Mouse (Mus musculus) heart, embryonic 16.5 days (tissue): ENCODE measurements around the gene Olfr559. TPM values are rescaled to one million over a fixed set of nuclear protein-coding genes. Genes with fewer than 3 reads are reported as not detected.

Experiments used
- ATAC-seq: fragments of 200-750 bp; cut with Nextera tagmentation; replicated peaks from 2 replicates; pipeline ENCODE4 v1.8.0; 2017; ENCODE audit warnings: moderate number of reproducible peaks; ENCODE audit not compliant: insufficient read depth, low FRiP score; ENCODE audit errors: extremely low read depth
- H3K27ac ChIP-seq: fragments of 300-500 bp; sonication (generic); 2 replicates; pipeline ENCODE4 v1.5.1; 2014; ENCODE audit warnings: mild to moderate bottlenecking, low read length, control low read depth, moderate library complexity
- H3K27me3 ChIP-seq: fragments of 300-500 bp; sonication (generic); 2 replicates; pipeline ENCODE4 v1.6.1; 2014; ENCODE audit warnings: low read length, mixed read lengths; ENCODE audit not compliant: control insufficient read depth, insufficient read depth
- H3K36me3 ChIP-seq: fragments of 300-500 bp; sonication (generic); 2 replicates; pipeline ENCODE4 v1.6.1; 2014; ENCODE audit not compliant: control insufficient read depth, insufficient read depth
- H3K4me1 ChIP-seq: fragments of 300-500 bp; sonication (generic); 2 replicates; pipeline ENCODE4 v1.6.1; 2014; ENCODE audit warnings: low read length, mixed read lengths; ENCODE audit not compliant: control insufficient read depth, insufficient read depth
- H3K4me2 ChIP-seq: fragments of 300-500 bp; sonication (generic); 2 replicates; pipeline ENCODE4 v1.6.1; 2014; ENCODE audit warnings: low read depth, mild to moderate bottlenecking, control low read depth, low read length
- H3K4me3 ChIP-seq: fragments of 300-500 bp; sonication (generic); 2 replicates; pipeline ENCODE4 v1.5.1; 2014; ENCODE audit warnings: mild to moderate bottlenecking, control low read depth, low read length
- H3K9ac ChIP-seq: fragments of 300-500 bp; sonication (generic); 2 replicates; pipeline ENCODE4 v1.6.1; 2014; ENCODE audit warnings: low read length, control low read depth
- H3K9me3 ChIP-seq: fragments of 300-500 bp; sonication (generic); replicated peaks from 2 replicates; pipeline ENCODE4 v1.6.1; 2016; ENCODE audit warnings: low read length; ENCODE audit not compliant: control insufficient read depth
- WGBS: fragments of 180-500 bp; shearing (Covaris S2); extraction: QIAGEN DNeasy Blood & Tissue Kit; methylation state at CpG from one replicate; pipeline ENCODE4 v1.1.7; 2014; 5-methylcytosine and 5-hydroxymethylcytosine counted together
- polyA plus RNA-seq: library from polyadenylated mRNA; unstranded; fragments of >200 nt; fragmentation: Nextera tagmentation; extraction: Ambion mirVana; gene quantifications from 2 replicates; pipeline ENCODE4 v1.2.1, GENCODE M21; 2015

Gene Olfr559
- not detected in 2 replicates for polyA plus RNA-seq

DNA sequence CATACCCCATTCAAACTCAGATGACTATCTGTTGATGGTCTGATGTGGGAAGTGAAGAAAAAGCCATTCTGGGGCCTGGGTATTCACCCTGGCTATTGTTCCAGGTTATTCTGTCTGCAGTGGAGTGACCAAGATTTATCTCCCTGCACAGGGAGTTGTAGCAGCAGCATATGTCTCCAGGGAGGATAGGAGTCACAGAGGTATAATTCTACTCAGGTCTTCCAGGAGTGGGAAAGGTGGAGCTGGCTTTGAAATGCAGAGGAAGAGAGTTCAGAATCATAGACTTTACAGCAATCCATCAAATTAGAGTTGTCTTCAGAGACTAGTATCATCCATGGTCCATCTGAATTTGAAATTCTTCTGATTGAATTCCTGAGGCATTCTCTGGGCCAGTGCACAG, at the start of gene Olfr559:
Gene Olfr559, minus strand, starts transcription at position 101 of the 400 bp plus-strand sequence.
- H3K4me2 ChIP-seq: no peak within 1 kb of the TSS
- H3K27me3 ChIP-seq: no peaks in the 10 kb centered on the region
- H3K4me1 ChIP-seq: no peaks in the 10 kb centered on the region
- no peak within 1 kb of the TSS for H3K4me3 ChIP-seq
- no peaks in the 10 kb centered on the region for H3K36me3 ChIP-seq
- H3K27ac ChIP-seq: no peak within 1 kb of the TSS
- no peaks in the 10 kb centered on the region for H3K9me3 ChIP-seq
- H3K9ac ChIP-seq: no peak within 1 kb of the TSS
- ATAC-seq: no peak

DNA sequence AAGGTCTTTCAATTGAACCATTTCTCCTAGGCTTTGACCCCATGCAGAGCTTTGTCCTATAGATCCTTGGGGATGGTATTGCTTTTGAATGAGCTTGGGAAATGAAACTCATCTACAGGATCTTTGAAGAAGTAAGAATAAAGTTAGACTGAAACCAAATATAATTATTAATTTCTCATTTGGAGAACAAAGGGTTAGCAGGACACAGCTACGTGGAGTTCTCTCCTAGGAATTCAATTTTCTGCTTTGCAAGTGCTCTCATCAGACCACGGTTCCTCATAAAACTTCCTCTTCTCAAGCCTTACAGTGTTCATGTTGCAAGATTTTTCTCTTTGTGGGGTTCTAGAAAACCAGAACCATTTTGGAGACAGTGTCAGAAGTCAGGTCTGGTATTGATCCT, 43.6 kb upstream of the Olfr559 start, which contains the start of gene Olfr561:
Gene Olfr561, plus strand, starts transcription at position 301 of the 400 bp plus-strand sequence.
- Histone ChIP-seq H3K36me3 (no peaks in the 10 kb centered on the region), H3K27ac (no peak within 1 kb of the TSS), H3K4me3 (no peak within 1 kb of the TSS), H3K9me3 (no peaks in the 10 kb centered on the region), H3K9ac (no peak within 1 kb of the TSS), H3K4me1 (no peaks in the 10 kb centered on the region), H3K27me3 (no peaks in the 10 kb centered on the region), H3K4me2 (no peak within 1 kb of the TSS)
- WGBS: 63% methylated on average over 2 of the region's 2 CpGs
- no peak for ATAC-seq

DNA sequence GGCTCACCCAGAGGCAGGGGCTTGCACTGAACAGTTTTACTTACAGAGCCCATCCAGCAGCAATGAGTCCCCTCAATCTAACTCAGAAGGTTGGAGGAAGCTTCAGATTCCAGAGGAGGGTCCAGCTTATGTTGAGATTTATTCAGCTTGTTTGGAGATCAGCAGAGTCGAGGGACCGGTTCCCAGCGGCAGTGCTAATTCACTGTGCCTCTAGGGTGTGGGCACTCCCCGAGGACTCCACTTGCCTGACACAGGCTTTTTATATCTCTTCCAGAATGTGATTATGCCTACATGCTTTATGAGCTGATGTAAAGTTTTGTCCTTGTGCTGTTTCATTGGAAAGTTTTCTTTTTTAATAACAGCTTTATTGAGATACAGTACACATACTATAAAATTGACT, 32.0 kb upstream of the Olfr559 start, which contains the start of the genes Olfr560 and Olfr78:
Gene Olfr560, minus strand, starts transcription at position 101 of the 400 bp plus-strand sequence.
Gene Olfr78, minus strand, starts transcription at position 206 of the 400 bp plus-strand sequence.
- H3K27me3 ChIP-seq: no peaks in the 10 kb centered on the region
- no peak within 1 kb of the TSS for H3K4me3 ChIP-seq
- no peak for ATAC-seq
- no peak within 1 kb of the TSS for H3K4me2 ChIP-seq
- no peak within 1 kb of the TSS for H3K27ac ChIP-seq
- no peaks in the 10 kb centered on the region for H3K36me3 ChIP-seq
- H3K9me3 ChIP-seq: no peaks in the 10 kb centered on the region
- no peaks in the 10 kb centered on the region for H3K4me1 ChIP-seq
- no peak within 1 kb of the TSS for H3K9ac ChIP-seq
- WGBS: 55% methylated on average over 4 of the region's 4 CpGs

DNA sequence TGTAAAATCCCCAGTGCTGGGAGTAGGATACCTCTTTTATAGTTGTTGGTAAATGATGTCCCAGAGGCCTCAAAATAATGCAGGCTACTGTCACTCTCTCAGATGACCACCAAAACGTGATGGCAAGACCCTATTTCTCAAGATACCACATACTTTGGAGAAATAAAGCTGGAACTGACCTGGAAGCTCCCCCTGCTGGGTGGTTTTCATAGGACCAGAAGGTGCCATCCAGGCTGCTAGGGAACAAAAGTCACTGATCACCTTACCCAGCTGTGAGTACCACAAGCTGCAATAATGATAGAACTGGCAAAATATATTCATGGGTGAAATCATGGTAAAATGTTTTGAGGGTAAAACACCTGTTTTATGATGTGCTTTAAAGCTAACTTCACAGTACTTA, 24.8 kb upstream of the Olfr559 start:
- Histone ChIP-seq H3K4me3 (no peak overlapping the region), H3K27ac (no peak overlapping the region), H3K4me2 (no peak overlapping the region), H3K36me3 (no peaks in the 10 kb centered on the region), H3K9me3 (no peaks in the 10 kb centered on the region), H3K9ac (no peak overlapping the region), H3K4me1 (no peaks in the 10 kb centered on the region), H3K27me3 (no peaks in the 10 kb centered on the region)
- no peak for ATAC-seq
- WGBS: 14% methylated on average over 1 of the region's 1 CpGs

DNA sequence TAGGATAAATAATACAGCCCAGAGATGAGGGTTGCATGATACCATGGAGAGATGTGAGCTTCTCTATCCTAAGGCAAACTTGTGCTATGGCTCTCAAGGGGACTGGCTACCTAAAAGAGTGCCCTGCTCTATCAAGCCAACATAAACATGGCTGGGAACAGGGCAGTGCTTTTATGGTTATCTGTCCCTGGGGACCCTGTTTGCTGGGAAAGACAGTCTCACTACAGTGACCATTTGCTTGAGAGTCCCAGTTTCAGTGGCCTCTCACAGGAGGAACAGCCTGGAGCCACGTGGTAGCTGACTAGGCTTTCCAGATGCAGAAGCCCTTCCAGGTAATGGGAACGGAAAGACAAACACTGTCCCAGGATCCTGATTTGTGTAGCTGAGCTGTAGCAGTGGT, 10.4 kb upstream of the Olfr559 start:
- Histone ChIP-seq H3K4me2 (no peak overlapping the region), H3K9ac (no peak overlapping the region), H3K4me3 (no peak overlapping the region), H3K27me3 (no peaks in the 10 kb centered on the region), H3K36me3 (no peaks in the 10 kb centered on the region), H3K9me3 (no peaks in the 10 kb centered on the region), H3K4me1 (no peaks in the 10 kb centered on the region), H3K27ac (no peak overlapping the region)
- no peak for ATAC-seq
- WGBS: 38% methylated on average over 2 of the region's 2 CpGs

DNA sequence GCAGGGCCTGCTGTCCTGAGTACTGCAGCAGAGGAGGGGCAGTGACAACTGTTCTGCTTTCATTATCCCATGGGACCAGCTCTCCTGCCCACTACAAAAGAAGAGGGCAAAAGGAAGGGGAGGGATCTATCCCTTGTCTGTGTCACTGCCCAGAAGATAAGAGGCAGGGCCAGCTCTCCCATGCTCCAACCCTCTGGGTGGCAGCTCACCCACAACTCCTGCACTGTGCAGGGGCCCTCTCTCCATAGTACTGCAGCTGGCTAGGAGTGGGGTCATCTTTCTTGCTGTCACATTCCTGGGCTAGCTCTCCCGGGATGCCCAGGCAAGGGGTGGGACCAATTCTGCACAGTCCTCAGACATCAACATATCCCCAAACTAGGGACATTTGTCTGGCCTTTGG, 6.5 kb upstream of the Olfr559 start:
- Histone ChIP-seq H3K36me3 (no peaks in the 10 kb centered on the region), H3K4me3 (no peak overlapping the region), H3K9me3 (no peaks in the 10 kb centered on the region), H3K27me3 (no peaks in the 10 kb centered on the region), H3K27ac (no peak overlapping the region), H3K4me2 (no peak overlapping the region), H3K4me1 (no peaks in the 10 kb centered on the region), H3K9ac (no peak overlapping the region)
- WGBS: 26% methylated on average over 1 of the region's 1 CpGs
- ATAC-seq: no peak

DNA sequence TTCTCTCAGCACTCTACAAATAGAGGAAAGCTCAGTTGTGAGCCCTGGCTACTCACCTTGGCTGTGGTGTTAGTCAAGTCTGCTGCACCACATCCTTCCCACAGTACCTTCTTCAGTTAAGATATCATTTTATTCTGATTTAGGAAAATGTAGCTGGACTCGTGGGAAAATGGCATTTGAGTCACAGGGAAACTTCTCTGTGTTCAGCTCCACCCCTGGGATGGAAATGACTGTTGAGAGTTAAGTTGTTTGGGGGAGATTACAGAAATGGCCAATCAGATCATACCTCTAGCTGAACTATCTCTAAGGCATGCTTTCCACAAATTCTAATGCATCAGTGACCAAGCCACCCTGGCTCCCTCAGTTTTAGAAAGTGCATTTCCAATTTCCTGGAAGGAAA, 8.3 kb downstream of the Olfr559 start, which contains the start of gene Olfr33:
Gene Olfr33, minus strand, starts transcription at position 101 of the 400 bp plus-strand sequence.
- no peak within 1 kb of the TSS for H3K9ac ChIP-seq
- H3K9me3 ChIP-seq: peaks cover 3% of the 10 kb centered on the region; the same call in 1 of the 2 replicates
- no peaks in the 10 kb centered on the region for H3K36me3 ChIP-seq
- H3K27ac ChIP-seq: no peak within 1 kb of the TSS
- no peak for ATAC-seq
- WGBS: 33% methylated on average over 1 of the region's 1 CpGs
- H3K4me3 ChIP-seq: no peak within 1 kb of the TSS
- no peak within 1 kb of the TSS for H3K4me2 ChIP-seq
- H3K27me3 ChIP-seq: no peaks in the 10 kb centered on the region
- H3K4me1 ChIP-seq: no peaks in the 10 kb centered on the region

DNA sequence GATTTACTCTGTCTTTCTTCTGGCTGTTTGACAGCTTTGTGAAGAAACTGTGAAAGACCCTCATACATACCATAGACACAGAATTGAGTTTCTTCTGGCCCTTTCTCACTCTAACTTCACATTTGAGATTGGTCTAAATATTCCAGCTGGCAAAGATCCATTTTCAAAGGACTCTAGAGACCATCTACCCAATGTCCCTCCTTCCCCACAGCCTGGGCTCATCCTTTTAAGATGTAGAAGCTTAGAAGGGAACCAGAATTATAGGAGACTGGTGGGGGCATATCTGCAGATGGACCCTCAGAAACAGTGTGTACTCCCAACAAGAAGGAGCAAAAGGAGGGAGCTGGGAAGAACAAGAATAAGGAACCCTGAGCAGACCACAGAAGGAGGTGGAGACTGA, 25.4 kb downstream of the Olfr559 start, which contains the start of gene Olfr558:
Gene Olfr558, plus strand, starts transcription at position 301 of the 400 bp plus-strand sequence.
- H3K27ac ChIP-seq: no peak within 1 kb of the TSS
- H3K4me1 ChIP-seq: no peaks in the 10 kb centered on the region
- H3K4me3 ChIP-seq: no peak within 1 kb of the TSS
- H3K36me3 ChIP-seq: no peaks in the 10 kb centered on the region
- H3K9ac ChIP-seq: no peak within 1 kb of the TSS
- ATAC-seq: no peak
- no peak within 1 kb of the TSS for H3K4me2 ChIP-seq
- no peaks in the 10 kb centered on the region for H3K9me3 ChIP-seq
- H3K27me3 ChIP-seq: no peaks in the 10 kb centered on the region

DNA sequence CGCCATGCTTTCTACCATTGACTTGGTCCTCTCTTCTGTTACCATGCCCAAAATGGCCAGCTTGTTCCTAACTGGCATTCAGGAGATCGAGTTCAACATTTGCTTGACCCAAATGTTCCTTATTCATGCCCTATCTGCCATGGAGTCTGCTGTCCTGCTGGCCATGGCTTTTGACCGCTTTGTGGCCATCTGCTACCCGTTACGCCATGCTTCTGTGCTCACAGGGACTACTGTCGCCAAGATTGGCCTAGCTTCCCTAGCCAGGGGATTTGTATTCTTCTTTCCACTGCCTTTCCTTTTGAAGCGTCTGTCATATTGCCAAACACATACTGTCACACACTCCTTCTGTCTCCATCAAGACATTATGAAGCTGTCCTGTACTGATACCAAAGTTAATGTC, 28.8 kb downstream of the Olfr559 start:
- no peak overlapping the region for H3K27ac ChIP-seq
- H3K4me2 ChIP-seq: no peak overlapping the region
- no peak for ATAC-seq
- H3K9me3 ChIP-seq: no peaks in the 10 kb centered on the region
- H3K27me3 ChIP-seq: no peaks in the 10 kb centered on the region
- 87% methylated on average over 7 of the region's 7 CpGs for WGBS
- H3K9ac ChIP-seq: no peak overlapping the region
- H3K4me1 ChIP-seq: no peaks in the 10 kb centered on the region
- H3K36me3 ChIP-seq: no peaks in the 10 kb centered on the region
- no peak overlapping the region for H3K4me3 ChIP-seq
